Mouse (Mus musculus) CH12.LX (cell line): ENCODE data around the gene Caln1.

Experiments used
- CHD2 ChIP-seq: IDR thresholded peaks from 2 replicates; pipeline ENCODE4 v1.6.1; 2011; ENCODE audit warnings: low read length, improper control_type of control experiment
- CTCF ChIP-seq, 2 experiments: IDR thresholded peaks in 1 of 2; conservative IDR thresholded peaks in 1 of 2; 2 replicates each; pipeline ENCODE4 v1.5.1; 2011 to 2012; ENCODE audit warnings: low read depth in 2 of 2, low read length in 2 of 2, improper control_type of control experiment in 1 of 2, inconsistent platforms in 1 of 2, mild to moderate bottlenecking in 1 of 2, moderate library complexity in 1 of 2
- E2F4 ChIP-seq: IDR thresholded peaks from 2 replicates; pipeline ENCODE4 v1.6.1; 2011; ENCODE audit warnings: low read depth, low read length, improper control_type of control experiment; ENCODE audit not compliant: insufficient replicate concordance
- EP300 ChIP-seq: IDR thresholded peaks from 2 replicates; pipeline ENCODE4 v1.6.1; 2011; ENCODE audit warnings: low read length, improper control_type of control experiment
- MAX ChIP-seq: IDR thresholded peaks from 2 replicates; pipeline ENCODE4 v1.6.1; 2011; ENCODE audit warnings: low read length, improper control_type of control experiment
- NRF1 ChIP-seq: IDR thresholded peaks from 2 replicates; pipeline ENCODE4 v1.6.1; 2014; ENCODE audit warnings: low read depth, mild to moderate bottlenecking, inconsistent platforms, low read length, improper control_type of control experiment, moderate library complexity
- POLR2A ChIP-seq: IDR thresholded peaks from 2 replicates; pipeline ENCODE4 v1.6.1; 2011; ENCODE audit warnings: low read depth, mild to moderate bottlenecking, improper control_type of control experiment, low read length
- POLR2AphosphoS2 ChIP-seq: IDR thresholded peaks from 2 replicates; pipeline ENCODE4 v1.6.1; 2011; ENCODE audit warnings: low read depth, low read length, improper control_type of control experiment
- RCOR1 ChIP-seq: conservative IDR thresholded peaks from 2 replicates; pipeline ENCODE4 v1.6.1; 2012; ENCODE audit warnings: low read depth, mild to moderate bottlenecking, inconsistent platforms, low read length, improper control_type of control experiment
- SIN3A ChIP-seq: IDR thresholded peaks from 2 replicates; pipeline ENCODE4 v1.6.1; 2012; ENCODE audit warnings: low read length, improper control_type of control experiment, inconsistent platforms
- TCF12 ChIP-seq: IDR thresholded peaks from 2 replicates; pipeline ENCODE4 v1.6.1; 2014; ENCODE audit warnings: low read depth, mild to moderate bottlenecking, inconsistent platforms, low read length, improper control_type of control experiment
- USF1 ChIP-seq: IDR thresholded peaks from 2 replicates; pipeline ENCODE4 v1.6.1; 2014; ENCODE audit warnings: low read depth, mild to moderate bottlenecking, inconsistent platforms, low read length, improper control_type of control experiment
- ZMIZ1 ChIP-seq: IDR thresholded peaks from 2 replicates; pipeline ENCODE4 v1.6.1; 2012; ENCODE audit warnings: low read depth, mild to moderate bottlenecking, inconsistent platforms, low read length, improper control_type of control experiment
- ZNF384 ChIP-seq: IDR thresholded peaks from 2 replicates; pipeline ENCODE4 v1.6.1; 2012; ENCODE audit warnings: low read depth, low read length, improper control_type of control experiment, inconsistent platforms

DNA sequence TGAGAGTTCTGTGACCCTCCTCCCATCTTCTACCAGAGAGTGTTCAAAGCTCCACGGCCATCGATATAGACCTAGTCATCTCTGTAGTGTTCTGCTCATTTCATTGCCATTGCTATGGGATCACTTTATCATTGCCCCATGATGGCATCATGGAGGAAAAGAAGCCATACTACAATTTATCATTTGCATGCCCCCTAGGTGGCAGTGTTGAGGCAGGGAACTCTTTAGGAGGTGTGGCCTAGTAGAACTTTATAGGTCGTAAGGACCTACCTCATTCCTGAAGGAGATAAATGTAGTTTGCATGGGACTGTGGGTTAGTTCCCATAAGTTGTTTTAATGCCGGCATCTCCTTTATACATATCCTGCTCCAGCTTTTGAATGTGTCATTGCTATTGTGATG, 217.0 kb downstream of the Caln1 start:
- TF ChIP-seq POLR2AphosphoS2 (no peak), ZMIZ1 (no peak), E2F4 (no peak), RCOR1 (no peak), MAX (no peak), POLR2A (no peak), USF1 (no peak), CTCF (conservative IDR thresholded peaks at IDR 0.05 in 1 of 2, IDR thresholded peaks at IDR 0.05 in 1 of 2; ENCODE audit: low read depth in 2 of 2, low read length in 2 of 2) (peak in 1 of 2 experiments; percentile 50; a peak in 2 of 4 replicates), EP300 (no peak), SIN3A (no peak), NRF1 (no peak), ZNF384 (no peak), TCF12 (no peak), CHD2 (no peak)
